Mouse (Mus musculus): Measurements from ENCODE around the gene Stam2.

DNA sequence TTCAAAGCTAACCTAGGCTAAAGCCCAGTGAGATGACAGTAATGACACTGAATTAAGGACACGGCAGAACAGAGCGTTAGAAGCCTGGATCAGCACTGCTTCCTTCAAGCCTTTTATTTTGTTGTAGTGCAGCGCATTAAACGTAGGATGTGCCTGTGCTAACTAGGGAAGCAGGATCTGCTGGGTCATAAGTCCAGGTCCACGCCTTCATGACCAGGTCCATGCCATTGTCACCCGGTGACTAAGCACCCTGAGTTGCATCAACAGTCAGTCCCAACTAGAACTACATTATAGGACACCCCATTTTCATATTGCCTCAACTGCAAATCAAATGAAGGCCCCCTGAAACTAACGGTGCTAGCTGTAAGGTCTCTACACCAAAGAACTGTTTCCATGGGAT is 7.6 kb downstream of the Stam2 start:
- no peak for TF ChIP-seq CTCF (IDR thresholded peaks at IDR 0.05; ENCODE audit: extremely low read depth, insufficient read depth, insufficient read length, insufficient replicate concordance)
- no peak for TF ChIP-seq POLR2A (IDR thresholded peaks at IDR 0.05; ENCODE audit: low read depth, low read length)
